Mouse (Mus musculus): ENCODE data around the gene Rnf34.

Gene Rnf34

GRCm38 (mm10) chr5:122849521-122850318, at the start of gene Rnf34:
Rnf34 (plus strand) TSS chr5:122850048.
- peak; percentile 97 for DNase-seq

- DNase-seq = peak; percentile 74
These were observed 49.4 kb upstream of the Rnf34 start for GRCm38 (mm10) chr5:122800345-122801010.

DNA sequence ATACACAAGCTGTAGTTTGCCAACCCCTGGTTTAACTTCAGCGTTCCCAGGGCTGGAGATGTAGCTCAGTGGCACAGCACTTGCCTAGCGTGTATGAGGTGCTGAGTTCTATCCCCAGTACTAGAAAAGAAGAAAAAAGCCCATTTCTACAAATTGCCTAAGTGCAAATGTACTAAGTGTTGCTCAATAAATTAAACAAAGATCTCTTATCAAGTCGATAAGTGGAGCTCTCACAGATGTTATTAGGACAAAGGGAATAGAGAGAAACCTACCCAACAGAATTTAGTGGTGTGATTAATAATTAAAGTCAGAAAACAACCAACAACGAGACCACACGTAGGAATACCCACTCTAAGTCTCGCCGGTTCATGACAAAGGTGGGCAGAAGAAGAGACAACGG, 48.2 kb upstream of the Rnf34 start:
- DNase-seq = no peak

DNA sequence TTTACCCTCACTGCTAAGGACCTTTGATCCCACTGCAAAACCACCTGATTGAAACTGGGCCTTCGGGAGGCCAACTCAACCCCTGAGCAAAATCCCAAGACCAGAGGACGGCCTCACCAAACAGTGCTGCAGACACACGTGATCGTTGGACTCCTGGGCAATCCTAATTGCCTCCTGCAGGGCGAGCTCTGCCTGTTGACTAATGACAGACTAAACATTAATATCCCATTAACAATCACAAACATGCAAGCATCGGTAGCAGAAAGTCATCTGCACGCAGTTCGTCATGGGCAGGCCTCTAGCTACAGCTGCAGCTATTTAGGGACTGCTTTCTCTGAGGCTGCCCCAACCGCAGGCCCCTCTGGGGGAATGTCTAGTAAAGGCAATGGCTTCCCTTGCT, 47.1 kb upstream of the Rnf34 start:
- peak; percentile 86 for DNase-seq

DNA sequence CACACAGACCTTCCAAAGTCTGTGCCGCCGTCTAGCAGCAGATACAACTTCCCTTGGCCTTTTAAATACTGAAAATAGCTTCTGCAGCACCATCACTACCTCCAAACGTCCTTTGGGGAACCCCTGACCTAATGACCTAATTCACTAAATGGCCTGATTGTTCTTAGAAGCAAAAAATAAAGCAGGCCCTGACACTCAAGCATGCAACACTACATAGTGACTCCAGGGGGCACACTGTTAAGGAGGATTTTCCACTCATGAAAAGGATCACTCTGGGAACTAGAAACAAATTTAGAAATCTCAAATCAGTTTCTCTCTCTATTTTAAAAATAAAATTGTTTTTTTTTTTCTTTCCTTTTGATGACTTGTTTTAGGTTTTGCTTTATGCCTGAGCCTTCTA, 44.3 kb upstream of the Rnf34 start:
- DNase-seq = no peak

DNA sequence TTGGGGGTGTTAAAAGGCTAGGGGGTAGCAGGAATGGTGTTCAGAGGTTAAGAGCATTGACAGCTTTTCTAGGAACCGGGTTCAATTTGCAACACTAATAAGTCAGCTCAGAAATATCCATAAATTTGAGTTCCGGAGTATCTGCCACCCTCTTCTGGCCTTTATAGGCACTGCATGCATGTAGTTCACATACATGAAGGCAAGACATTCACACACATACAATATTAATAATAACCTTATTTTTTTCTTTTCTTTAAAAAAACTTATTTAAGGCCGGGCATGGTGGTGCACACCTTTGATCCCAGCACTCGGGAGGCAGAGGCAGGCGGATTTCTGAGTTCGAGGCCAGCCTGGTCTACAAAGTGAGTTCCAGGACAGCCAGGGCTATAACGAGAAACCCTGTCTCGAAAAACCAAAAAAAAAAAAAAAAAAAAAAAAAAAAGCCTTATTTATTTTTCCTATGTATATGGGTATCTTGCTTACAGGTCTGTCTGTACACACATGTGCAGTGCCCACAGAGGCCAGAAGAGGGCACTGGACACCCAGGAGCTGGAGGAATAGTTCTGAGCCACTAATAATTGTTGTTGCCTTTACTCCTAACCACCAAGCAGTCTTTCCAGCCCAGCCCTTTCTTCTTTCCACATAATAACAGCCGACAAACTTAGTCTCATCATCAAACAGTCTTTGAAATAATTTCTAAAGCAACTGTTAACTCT, 38.3 kb upstream of the Rnf34 start:
- DNase-seq = peak; percentile 49

DNA sequence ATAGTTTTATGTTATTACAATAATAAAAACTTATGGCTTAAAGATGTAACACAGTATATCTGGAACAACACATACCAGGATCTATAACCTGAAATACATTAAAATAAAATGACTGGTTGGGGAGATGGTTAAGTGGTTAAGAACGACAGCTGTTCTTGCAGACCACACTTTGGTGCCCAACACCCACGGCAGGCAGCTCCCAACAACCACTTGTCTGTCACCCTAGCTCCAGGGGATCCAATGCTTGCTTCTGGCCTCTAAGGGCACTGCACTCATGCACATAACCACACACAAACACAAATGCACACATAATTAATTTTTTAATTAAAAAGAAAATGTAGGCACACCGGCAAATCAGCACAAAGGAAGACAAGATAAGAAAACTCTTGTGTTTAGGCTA, 37.1 kb upstream of the Rnf34 start:
- no peak for DNase-seq

DNA sequence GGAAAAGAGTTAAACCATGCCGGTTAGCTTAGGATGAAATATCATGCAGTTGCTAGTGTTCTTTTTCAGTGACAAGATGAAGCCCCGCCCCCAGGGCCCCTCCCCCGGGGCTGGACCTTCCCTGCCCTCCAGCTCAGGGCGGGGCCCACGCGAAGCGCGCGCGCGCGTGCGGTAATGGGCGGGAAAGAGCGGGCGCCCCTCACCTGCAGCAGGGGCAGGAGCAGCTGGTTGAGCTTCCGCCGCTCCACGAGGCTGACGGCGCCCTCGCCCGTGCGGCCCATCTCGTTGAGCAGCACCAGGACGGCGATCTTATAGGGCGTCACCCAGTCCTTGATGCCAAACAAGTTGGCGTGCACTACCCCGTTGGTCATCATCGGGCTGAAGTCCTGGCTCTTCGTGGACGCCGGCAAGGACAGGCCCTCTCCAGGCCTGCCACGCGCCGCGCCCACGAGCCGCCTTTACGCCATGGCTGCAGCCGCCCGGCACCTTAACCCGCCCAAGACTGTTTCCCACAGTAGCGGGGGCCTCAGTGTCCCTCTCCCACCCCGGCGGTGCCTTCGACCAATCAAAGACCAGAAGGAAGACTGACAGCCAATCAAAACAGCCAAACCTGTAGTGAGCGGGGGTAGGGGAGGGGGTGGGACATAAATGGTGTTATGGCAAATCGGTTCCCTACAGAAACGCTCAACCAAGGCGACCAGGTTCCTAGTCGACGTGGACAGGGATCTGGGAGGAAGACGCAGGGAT, 28.9 kb upstream of the Rnf34 start, which contains the start of gene Anapc5:
Anapc5 (minus strand) TSS at position 563 of the 747 bp plus-strand sequence.
- peak; percentile 94 for DNase-seq

- no peak for DNase-seq
These were observed 28.3 kb upstream of the Rnf34 start for GRCm38 (mm10) chr5:122821524-122821885.

GRCm38 (mm10) chr5:122822441-122822840, 27.4 kb upstream of the Rnf34 start:
- no peak for DNase-seq

DNA sequence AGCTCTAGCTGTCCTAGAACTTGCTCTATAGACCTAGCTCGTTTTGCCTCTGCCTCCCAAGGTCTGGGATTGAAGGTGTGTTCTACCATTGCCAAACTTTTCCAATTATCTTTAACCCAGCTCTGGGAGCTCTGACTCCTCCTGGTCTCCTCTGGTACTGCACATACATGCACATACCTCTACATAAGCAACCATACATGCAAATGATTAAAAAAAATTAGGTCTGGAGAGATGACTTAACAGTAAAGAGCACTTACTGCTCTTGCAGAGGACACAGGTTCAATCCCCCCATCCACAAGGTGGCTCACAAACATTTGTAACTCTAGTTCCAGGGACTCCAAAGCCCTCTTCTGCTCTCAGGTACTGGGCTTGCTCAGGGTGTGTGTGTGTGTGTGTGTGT, 25.9 kb upstream of the Rnf34 start:
- no peak for DNase-seq

GRCm38 (mm10) chr5:122824450-122824849, 25.4 kb upstream of the Rnf34 start:
- DNase-seq = no peak

DNA sequence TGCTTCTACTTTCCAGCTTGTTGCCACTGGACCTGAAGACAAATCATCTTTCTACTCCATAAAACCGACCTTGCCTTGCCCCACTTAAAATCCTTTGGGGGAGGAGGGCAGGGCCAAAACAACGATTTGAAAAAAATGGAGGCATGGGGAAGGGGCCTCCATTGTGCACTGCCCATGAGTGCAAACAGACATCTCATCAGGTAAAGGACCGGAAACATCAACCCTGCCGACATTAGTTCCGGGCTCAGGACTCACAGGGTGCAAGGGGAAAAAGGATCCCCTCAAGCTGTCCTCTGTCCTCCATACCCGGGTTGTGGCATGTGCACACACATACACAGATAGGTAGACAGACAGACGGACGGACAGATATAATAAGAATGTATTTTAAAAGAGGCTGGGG, 24.7 kb upstream of the Rnf34 start:
- DNase-seq = no peak

DNA sequence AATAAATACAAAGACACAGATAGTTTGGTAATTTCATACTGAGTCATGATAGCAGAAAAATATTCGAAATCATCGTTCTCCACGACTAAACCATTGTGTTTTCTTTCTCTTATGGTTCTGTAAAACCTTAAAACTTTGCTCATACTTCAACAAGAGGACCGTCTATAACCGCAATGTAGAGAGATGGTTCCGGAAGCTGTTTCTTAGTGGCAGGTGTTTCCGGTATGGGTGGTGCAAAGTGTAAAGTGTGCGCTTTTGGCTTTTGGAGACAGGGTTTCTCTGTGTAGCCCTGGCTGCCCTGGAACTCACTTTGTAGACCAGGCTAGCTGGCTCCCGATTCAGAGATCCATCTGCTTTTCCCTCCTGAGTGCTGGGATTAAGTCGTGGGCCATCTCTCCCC, 17.3 kb upstream of the Rnf34 start:
- no peak for DNase-seq

- no peak for DNase-seq
These were observed 16.9 kb upstream of the Rnf34 start for GRCm38 (mm10) chr5:122832996-122833395.

DNA sequence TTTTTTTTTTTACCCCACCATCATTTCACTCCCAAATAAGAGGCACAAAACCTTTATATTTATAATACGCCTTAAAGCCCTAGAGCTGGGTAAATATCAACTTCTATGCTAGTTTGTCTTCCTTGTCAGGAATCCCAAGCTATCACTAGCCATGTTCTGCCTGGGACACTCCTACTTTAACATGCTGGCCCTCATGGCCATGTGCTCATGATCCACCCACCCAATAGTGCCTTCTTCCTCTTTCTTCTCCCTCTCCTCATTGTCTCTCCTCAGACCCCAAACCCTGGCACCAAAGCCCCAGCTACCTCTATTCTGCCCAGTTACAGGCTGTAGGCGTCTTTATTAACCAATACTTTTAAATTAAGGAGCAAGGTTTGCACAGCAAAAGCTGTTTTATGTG, 8.7 kb upstream of the Rnf34 start:
- no peak for DNase-seq

DNA sequence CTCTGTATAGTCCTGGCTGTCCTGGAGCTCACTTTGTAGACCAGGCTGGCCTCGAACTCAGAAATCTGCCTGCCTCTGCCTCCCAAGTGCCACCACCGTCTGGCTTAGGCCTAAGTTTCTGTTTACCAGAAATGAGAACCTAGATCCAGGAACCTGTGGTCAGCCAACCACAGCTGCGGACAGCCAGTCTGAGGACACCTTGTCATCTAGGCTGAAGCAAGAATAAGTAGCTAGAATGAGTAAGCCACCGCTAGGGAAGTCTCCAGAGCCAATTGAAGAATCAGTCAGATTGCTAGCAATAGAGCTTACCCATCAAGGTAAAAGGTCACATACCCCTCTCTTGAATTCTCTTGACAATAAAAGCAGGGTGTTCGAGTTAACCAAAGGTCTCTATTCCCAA, 6.0 kb upstream of the Rnf34 start:
- DNase-seq = no peak

GRCm38 (mm10) chr5:122850319-122851002, 613 bp downstream of the Rnf34 start:
- peak; percentile 29 for DNase-seq

- no peak for DNase-seq
These were observed 2.8 kb downstream of the Rnf34 start for GRCm38 (mm10) chr5:122852611-122853010.

DNA sequence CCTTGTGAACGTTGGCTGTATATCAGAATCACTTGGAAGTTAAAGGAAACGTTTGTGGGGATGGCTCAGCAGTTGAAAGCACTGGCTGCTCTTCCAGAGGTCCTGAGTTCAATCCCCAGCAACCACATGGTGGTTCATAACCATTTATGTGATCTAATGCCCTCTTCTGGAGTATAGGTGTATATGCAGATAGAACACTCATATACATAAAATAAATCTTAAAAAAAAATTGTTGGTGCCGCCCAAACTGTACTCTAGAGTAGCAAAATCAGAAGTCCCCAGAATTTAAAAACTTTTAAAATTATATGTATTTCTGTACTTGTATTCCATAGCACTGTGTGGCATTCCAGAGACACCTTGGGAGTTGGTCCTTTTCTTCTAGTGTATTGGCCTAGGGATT, 6.0 kb downstream of the Rnf34 start:
- DNase-seq = no peak

DNA sequence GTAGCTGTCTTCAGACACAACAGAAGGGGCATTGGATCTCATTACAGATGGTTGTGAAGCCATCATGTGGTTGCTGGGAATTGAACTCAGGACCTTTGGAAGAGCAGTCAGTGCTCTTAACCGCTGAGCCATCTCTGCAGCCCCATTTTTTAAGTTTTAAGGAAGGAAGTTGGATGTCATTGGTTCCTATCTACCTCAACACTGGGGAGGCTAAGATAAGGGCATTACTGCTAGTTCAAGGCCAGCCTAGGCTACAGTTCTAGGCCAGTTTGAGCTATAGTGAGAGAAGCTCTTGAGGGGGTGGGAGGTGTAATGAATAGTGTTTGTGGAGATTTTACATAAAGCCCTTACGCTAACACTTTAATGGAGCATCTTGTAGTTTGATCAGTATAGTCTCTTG, 13.2 kb downstream of the Rnf34 start:
- DNase-seq = no peak

- DNase-seq = no peak
These were observed 22.8 kb downstream of the Rnf34 start for GRCm38 (mm10) chr5:122872626-122873025.

GRCm38 (mm10) chr5:122873573-122873972, 23.7 kb downstream of the Rnf34 start:
- no peak for DNase-seq
